Mouse (Mus musculus) cerebellum, postnatal 25 days (tissue): Measurements from ENCODE around the gene Trpm1.

Source experiments
- DNase-seq, 2 experiments: peaks; one replicate each; pipeline ENCODE4 v3.0.0; 2021; ENCODE audit warnings: mixed read lengths in 2 of 2

Trpm1 gene

GRCm38 (mm10) chr7:64296286-64297010 lies 142.8 kb downstream of the Trpm1 start:
- no peak for DNase-seq

- no peak for DNase-seq
These were observed 156.6 kb downstream of the Trpm1 start for GRCm38 (mm10) chr7:64310241-64310640.

- no peak for DNase-seq
These were observed 157.1 kb downstream of the Trpm1 start for GRCm38 (mm10) chr7:64310756-64311155.

GRCm38 (mm10) chr7:64312811-64313210 lies 159.2 kb downstream of the Trpm1 start:
- DNase-seq = no peak
